Mouse (Mus musculus) G1E (cell line): ENCODE measurements at regions not wholly inside any gene's neighbourhood (a gene's known extent, or its start where the extent isn't known, plus 50 kb on each side); places are given as distances from the start of the nearest gene placed in this dataset.
A peak's percentile ranks its signal among the peaks of the same experiment; 100 is the strongest.
"Not testable (repeated sequence)": the region's sequence is repeated elsewhere in the genome, so short reads cannot be mapped to it uniquely, and the experiment has no call there.

Experiments used
- ATAC-seq: 2 replicates; pipeline ENCODE4 v1.8.0; 2016; ENCODE audit warnings: mild to moderate bottlenecking; ENCODE audit not compliant: insufficient number of reproducible peaks, poor library complexity, low FRiP score, severe bottlenecking; ENCODE audit errors: extremely low read depth
- DNase-seq: peaks from one replicate; pipeline ENCODE4 v3.0.0; 2012; ENCODE audit warnings: low spot score
- H3K27me3 ChIP-seq: 2 replicates; pipeline ENCODE4 v1.6.1; 2012; ENCODE audit warnings: mild to moderate bottlenecking, low read length, inconsistent platforms; ENCODE audit not compliant: insufficient read depth
- H3K36me3 ChIP-seq: replicated peaks from 2 replicates; pipeline ENCODE3; 2012; ENCODE audit warnings: mild to moderate bottlenecking, inconsistent platforms
- H3K4me1 ChIP-seq: 2 replicates; pipeline ENCODE4 v1.6.1; 2012; ENCODE audit warnings: low read depth, low read length, inconsistent platforms, mixed read lengths; ENCODE audit not compliant: insufficient read depth
- H3K4me3 ChIP-seq: 2 replicates; pipeline ENCODE4 v1.5.1; 2012; ENCODE audit warnings: low read depth, mild to moderate bottlenecking, inconsistent platforms, low read length, moderate library complexity, mixed read lengths
- H3K9me3 ChIP-seq: replicated peaks from 2 replicates; pipeline ENCODE4 v1.6.1; 2012; ENCODE audit warnings: inconsistent platforms
- CTCF ChIP-seq: IDR thresholded peaks from 2 replicates; pipeline ENCODE4 v1.5.1; 2012; ENCODE audit warnings: low read depth, low read length, inconsistent platforms, mixed read lengths
- GATA1 ChIP-seq: IDR thresholded peaks from 2 replicates; pipeline ENCODE4 v1.6.1; 2012; ENCODE audit warnings: borderline replicate concordance, low read length, inconsistent platforms, mixed read lengths
- GATA2 ChIP-seq: IDR thresholded peaks from 2 replicates; pipeline ENCODE4 v1.6.1; 2012; ENCODE audit warnings: low read depth, low read length, inconsistent platforms, borderline replicate concordance
- POLR2AphosphoS5 ChIP-seq: IDR thresholded peaks from 2 replicates; pipeline ENCODE4 v1.6.1; 2012; ENCODE audit warnings: low read depth, low read length, inconsistent platforms; ENCODE audit not compliant: insufficient replicate concordance
- TAL1 ChIP-seq: conservative IDR thresholded peaks from 2 replicates; pipeline ENCODE4 v1.6.1; 2012; ENCODE audit warnings: low read depth, low read length, inconsistent platforms, mixed read lengths

- TF ChIP-seq TAL1 = no peak
- 0 out of 2 replicates have a peak, but pooled peaks have one; percentile 28 for TF ChIP-seq CTCF
- Histone ChIP-seq H3K9me3 (peaks cover 2% of the 10 kb centered on the region; the same call in 1 of the 2 replicates), H3K36me3 (no peaks in the 10 kb centered on the region), H3K27me3 (no peaks in the 10 kb centered on the region), H3K4me3 (no peak overlapping the region), H3K4me1 (no peaks in the 10 kb centered on the region)
- ATAC-seq (no peak), DNase-seq (no peak)
These were observed 465.3 kb upstream of the Slc35b3 start for GRCm38 (mm10) chr13:39425944-39426343.

GRCm38 (mm10) chr13:39418127-39418526, 457.5 kb upstream of the Slc35b3 start:
- H3K9me3 ChIP-seq = peaks cover 5% of the 10 kb centered on the region; the same call in 1 of the 2 replicates
- no peaks in the 10 kb centered on the region for H3K4me1 ChIP-seq
- ATAC-seq (no peak), DNase-seq (no peak)
- no peaks in the 10 kb centered on the region for H3K27me3 ChIP-seq
- H3K4me3 ChIP-seq = no peak overlapping the region
- TF ChIP-seq GATA1 = no peak
- TF ChIP-seq CTCF = no peak
- TF ChIP-seq POLR2AphosphoS5 = no peak
- no peak for TF ChIP-seq GATA2
- no peak for TF ChIP-seq TAL1
- no peaks in the 10 kb centered on the region for H3K36me3 ChIP-seq

GRCm38 (mm10) chr13:39411471-39412251, 451.0 kb upstream of the Slc35b3 start:
- DNase-seq (no peak), ATAC-seq (no peak)
- no peaks in the 10 kb centered on the region for H3K27me3 ChIP-seq
- H3K9me3 ChIP-seq = peaks cover 9% of the 10 kb centered on the region
- H3K36me3 ChIP-seq = no peaks in the 10 kb centered on the region
- TF ChIP-seq GATA1 = no peak
- no peak for TF ChIP-seq GATA2
- TF ChIP-seq CTCF = no peak
- no peak for TF ChIP-seq TAL1
- no peak for TF ChIP-seq POLR2AphosphoS5
- no peak overlapping the region for H3K4me3 ChIP-seq
- no peaks in the 10 kb centered on the region for H3K4me1 ChIP-seq

DNA sequence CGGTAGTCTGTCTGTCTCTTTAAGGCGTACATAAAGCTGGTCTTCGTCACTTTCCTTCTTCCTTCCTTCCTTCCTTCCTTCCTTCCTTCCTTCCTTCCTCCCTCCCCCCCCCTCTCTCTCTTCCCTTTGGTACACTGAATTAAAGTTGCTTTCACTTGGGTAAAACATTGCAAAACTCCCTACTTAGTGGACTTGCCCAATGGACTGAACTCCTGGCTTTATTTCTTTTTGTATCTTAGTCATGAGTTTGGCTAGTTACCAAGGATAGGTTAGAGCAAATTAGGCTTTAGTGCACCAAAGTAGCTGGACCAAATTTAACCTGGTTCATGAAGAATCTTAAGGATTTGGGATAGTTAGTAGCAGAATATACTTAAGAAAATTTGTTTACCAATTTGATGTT, 431.9 kb upstream of the Slc35b3 start:
- no peaks in the 10 kb centered on the region for H3K27me3 ChIP-seq
- ATAC-seq (no peak), DNase-seq (no peak)
- TF ChIP-seq POLR2AphosphoS5 (no peak), CTCF (no peak), GATA2 (no peak), GATA1 (no peak), TAL1 (no peak)
- H3K36me3 ChIP-seq = no peaks in the 10 kb centered on the region
- no peak overlapping the region for H3K4me3 ChIP-seq
- no peaks in the 10 kb centered on the region for H3K4me1 ChIP-seq
- peaks cover 3% of the 10 kb centered on the region; the same call in 1 of the 2 replicates for H3K9me3 ChIP-seq

DNA sequence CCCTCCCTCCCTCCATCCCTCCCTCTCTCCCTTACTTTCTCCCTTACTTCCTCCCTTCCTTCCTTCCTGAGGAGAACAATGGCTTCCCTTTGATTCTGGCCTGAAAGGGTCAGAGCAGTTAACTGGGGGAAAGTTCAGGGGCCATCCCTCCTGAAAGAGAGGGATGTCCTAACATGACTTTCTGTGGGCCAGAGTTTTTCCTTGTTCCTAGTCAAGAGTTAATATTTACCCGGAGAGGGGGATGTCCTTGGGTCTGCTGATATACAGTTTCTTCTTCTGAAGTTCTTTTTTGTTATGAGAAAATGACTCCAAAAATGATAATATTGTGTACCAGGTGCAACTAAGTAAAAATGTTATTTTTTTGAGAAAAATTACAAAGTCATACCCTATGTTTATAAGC, 431.5 kb upstream of the Slc35b3 start:
- ATAC-seq, DNase-seq, H3K4me3 ChIP-seq, H3K4me1 ChIP-seq, H3K36me3 ChIP-seq, H3K27me3 ChIP-seq, H3K9me3 ChIP-seq: not testable (repeated sequence)

- Histone ChIP-seq H3K9me3 (peaks cover 8% of the 10 kb centered on the region), H3K36me3 (no peaks in the 10 kb centered on the region), H3K4me1 (no peaks in the 10 kb centered on the region), H3K4me3 (no peak overlapping the region), H3K27me3 (no peaks in the 10 kb centered on the region)
- TF ChIP-seq GATA2 (no peak), POLR2AphosphoS5 (no peak), GATA1 (no peak), TAL1 (no peak), CTCF (no peak)
- no peak for DNase-seq
- no peak for ATAC-seq
These were observed 416.0 kb upstream of the Slc35b3 start for GRCm38 (mm10) chr13:39376677-39377076.
